Mouse (Mus musculus) CD4-positive, CD25-positive, alpha-beta regulatory T cell, adult 4 months (primary cell): Measurements from ENCODE around the gene Gm6217. TPM values are rescaled to one million over a fixed set of nuclear protein-coding genes. Genes with fewer than 3 reads are reported as not detected.
"Not testable (repeated sequence)": the region's sequence is repeated elsewhere in the genome, so short reads cannot be mapped to it uniquely, and the experiment has no call there.

ENCODE experiments used
- ATAC-seq: one replicate; pipeline ENCODE4 v1.8.0; 2017
- polyA plus RNA-seq, 2 experiments: library from polyadenylated mRNA; unstranded; fragments of 100-300 nt; shearing (Covaris generic); gene quantifications; one replicate each; pipeline ENCODE4 v1.2.1; 2017

Gene Gm6217
- not detected for polyA plus RNA-seq

DNA sequence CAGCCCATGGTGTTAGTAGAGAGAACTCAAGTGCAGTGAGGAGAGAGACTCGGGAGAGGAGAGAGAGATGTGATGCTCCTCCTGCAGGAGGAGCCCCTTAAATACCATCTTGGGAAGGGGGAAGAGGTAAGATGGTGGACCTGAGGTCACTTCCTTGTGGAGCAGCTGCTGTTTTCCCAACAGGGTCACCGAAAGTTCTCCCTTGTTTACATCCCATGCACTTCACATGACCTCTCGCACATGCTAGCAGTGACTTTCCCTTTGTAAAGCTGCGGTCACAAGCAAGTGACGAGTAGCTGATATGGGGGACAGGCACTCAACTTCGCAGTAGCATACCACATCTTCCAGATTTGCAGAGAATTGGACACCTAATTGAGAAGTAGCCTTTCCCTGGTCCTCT, at the start of gene Gm6217:
Gm6217 (minus strand) TSS at position 74 of the 400 bp plus-strand sequence.
- not testable (repeated sequence) for ATAC-seq

GRCm38 (mm10) chr1:82977840-82978239, 46.6 kb upstream of the Gm6217 start:
- no peak for ATAC-seq

GRCm38 (mm10) chr1:82975750-82976149, 44.6 kb upstream of the Gm6217 start:
- ATAC-seq = peak; percentile 62

GRCm38 (mm10) chr1:82974342-82974741, 43.1 kb upstream of the Gm6217 start:
- peak; percentile 9 for ATAC-seq

GRCm38 (mm10) chr1:82973901-82974300, 42.7 kb upstream of the Gm6217 start:
- peak; percentile 90 for ATAC-seq

GRCm38 (mm10) chr1:82973244-82973643, 42.0 kb upstream of the Gm6217 start:
- no peak for ATAC-seq

- ATAC-seq = no peak
Observed at GRCm38 (mm10) chr1:82972046-82972445, 40.8 kb upstream of the Gm6217 start.

- ATAC-seq = no peak
Observed at GRCm38 (mm10) chr1:82966413-82966812, 35.2 kb upstream of the Gm6217 start.

GRCm38 (mm10) chr1:82959870-82960385, 28.7 kb upstream of the Gm6217 start, which contains the start of gene Gm47955:
Gene Gm47955, plus strand, starts transcription at chr1:82960286.
- no peak for ATAC-seq

DNA sequence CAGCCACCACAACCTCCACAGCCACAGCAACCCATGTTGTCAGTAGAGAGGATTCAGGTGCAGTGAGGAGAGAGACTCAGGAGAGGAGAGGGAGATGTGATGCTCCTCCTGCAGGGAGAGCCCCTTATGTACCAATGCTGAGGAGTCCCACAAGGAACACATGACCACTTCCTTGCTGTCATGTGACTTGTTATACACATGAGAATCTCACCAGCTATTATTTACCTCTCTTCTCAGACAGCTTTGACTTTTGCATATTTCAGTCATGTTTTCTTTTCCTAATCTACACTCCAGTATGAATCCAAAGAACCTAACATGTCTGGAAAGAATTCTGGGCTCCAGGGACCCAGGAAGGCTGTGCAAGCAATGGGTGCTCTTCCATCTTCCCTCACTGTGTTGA, 24.7 kb upstream of the Gm6217 start, which contains the start of gene Gm7544:
Gm7544 (minus strand) TSS at position 101 of the 400 bp plus-strand sequence.
- ATAC-seq = peak; percentile 49

- ATAC-seq = no peak
Observed at GRCm38 (mm10) chr1:82948601-82949000, 17.4 kb upstream of the Gm6217 start.

DNA sequence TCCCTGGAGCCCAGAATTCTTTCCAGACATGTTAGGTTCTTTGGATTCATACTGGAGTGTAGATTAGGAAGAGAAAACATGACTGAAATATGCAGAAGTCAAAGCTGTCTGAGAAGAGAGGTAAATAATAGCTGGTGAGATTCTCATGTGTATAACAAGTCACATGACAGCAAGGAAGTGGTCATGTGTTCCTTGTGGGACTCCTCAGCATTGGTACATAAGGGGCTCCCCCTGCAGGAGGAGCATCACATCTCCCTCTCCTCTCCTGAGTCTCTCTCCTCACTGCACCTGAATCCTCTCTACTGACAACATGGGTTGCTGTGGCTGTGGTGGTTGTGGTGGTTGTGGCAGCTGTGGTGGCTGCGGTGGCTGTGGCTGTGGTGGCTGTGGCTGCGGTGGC, 14.8 kb upstream of the Gm6217 start:
- peak; percentile 60 for ATAC-seq

DNA sequence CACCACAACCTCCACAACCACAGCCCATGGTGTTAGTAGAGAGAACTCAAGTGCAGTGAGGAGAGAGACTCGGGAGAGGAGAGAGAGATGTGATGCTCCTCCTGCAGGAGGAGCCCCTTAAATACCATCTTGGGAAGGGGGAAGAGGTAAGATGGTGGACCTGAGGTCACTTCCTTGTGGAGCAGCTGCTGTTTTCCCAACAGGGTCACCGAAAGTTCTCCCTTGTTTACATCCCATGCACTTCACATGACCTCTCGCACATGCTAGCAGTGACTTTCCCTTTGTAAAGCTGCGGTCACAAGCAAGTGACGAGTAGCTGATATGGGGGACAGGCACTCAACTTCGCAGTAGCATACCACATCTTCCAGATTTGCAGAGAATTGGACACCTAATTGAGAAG, 12.1 kb upstream of the Gm6217 start, which contains the start of gene A030003K21Rik:
A030003K21Rik (minus strand) TSS at position 94 of the 400 bp plus-strand sequence.
- ATAC-seq = not testable (repeated sequence)

- not testable (repeated sequence) for ATAC-seq
Observed at GRCm38 (mm10) chr1:82942505-82942904, 11.3 kb upstream of the Gm6217 start.

GRCm38 (mm10) chr1:82938666-82939065, 7.5 kb upstream of the Gm6217 start:
- ATAC-seq = no peak

DNA sequence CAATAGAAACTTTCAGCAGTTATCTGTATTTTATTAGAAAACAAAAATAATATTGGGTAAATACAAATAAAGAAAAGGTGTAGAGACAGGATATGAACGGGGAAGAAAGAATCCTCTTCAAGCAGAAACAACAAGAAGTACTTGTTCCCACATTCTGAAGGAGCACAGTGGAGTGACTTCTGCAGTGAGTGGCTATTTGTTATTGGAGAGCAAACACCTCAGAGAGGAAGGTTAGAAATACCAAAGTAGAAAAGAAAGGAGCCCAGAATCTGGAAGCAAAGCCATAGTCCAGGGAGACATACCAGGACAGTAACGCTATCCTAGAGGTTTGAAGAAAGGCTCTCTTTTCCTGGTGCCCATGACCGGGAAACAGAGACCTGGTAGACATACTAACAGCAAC, 641 bp downstream of the Gm6217 start:
- not testable (repeated sequence) for ATAC-seq

GRCm38 (mm10) chr1:82924650-82925049, 6.5 kb downstream of the Gm6217 start, which contains the start of gene A030014E15Rik:
Gene A030014E15Rik, plus strand, starts transcription at chr1:82924917.
- no peak for ATAC-seq

GRCm38 (mm10) chr1:82913434-82913833, 17.8 kb downstream of the Gm6217 start:
- ATAC-seq = not testable (repeated sequence)

GRCm38 (mm10) chr1:82913025-82913424, 18.2 kb downstream of the Gm6217 start, which contains the start of gene A030005L19Rik:
Gene A030005L19Rik, plus strand, starts transcription at chr1:82913325.
- ATAC-seq = no peak

GRCm38 (mm10) chr1:82905886-82906285, 25.3 kb downstream of the Gm6217 start:
- ATAC-seq = no peak

GRCm38 (mm10) chr1:82901201-82901600, 30.0 kb downstream of the Gm6217 start:
- no peak for ATAC-seq

GRCm38 (mm10) chr1:82900567-82900966, 30.6 kb downstream of the Gm6217 start:
- ATAC-seq = peak; percentile 78

DNA sequence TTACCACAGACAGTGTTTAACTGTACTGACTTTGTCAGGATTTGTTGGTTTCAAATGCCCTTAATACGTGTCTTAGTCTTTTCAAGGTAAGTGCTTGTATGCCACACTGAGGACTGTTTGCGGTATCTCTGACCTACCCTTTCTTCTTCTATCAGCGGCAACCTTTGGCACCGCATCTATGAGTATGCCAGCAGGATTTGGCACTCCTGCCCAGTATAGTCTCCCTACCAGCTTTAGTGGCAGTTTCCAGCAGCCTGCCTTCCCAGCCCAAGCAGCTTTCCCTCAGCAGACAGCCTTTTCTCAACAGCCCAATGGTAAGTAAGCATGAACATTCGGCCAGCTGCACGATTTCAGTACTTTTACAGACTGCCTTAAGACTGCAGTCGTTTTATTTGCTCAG, 37.9 kb downstream of the Gm6217 start:
- no peak for ATAC-seq
